In genomic region chr1:82287776-82288325, GRCm38 (mm10) we compare ENCODE assay signal across 8 mouse cellular contexts. TPM values are rescaled to one million over a fixed set of nuclear protein-coding genes. Genes with fewer than 3 reads are reported as not detected.
DNase-seq lines count a peak whose midpoint lies in the region; ATAC-seq lines count a peak whose summit lies in the region.
"Had no signal": no experiment of that assay in that cellular context is flagged by ENCODE, and none has a peak within 500 bp of the region (broad histone marks: within the 10 kb centered on the region; RNA-seq: fewer than 3 reads in every experiment).

No protein-coding gene starts in this region.

- H3K4me2 ChIP-seq in neural tube, embryonic 11.5 days (ENCODE audit: low read depth) = peak overlapping the region; percentile 91
- peak overlapping the region; percentile 59 for H3K4me2 ChIP-seq in intestine, embryonic 14.5 days (ENCODE audit: low read length)
- peak overlapping the region; percentile 76 for H3K4me2 ChIP-seq in midbrain, embryonic 16.5 days (ENCODE audit: low read length)

- DNase-seq in neural tube, embryonic 11.5 days (ENCODE audit: low spot score) = no peak
- no peak for DNase-seq in neural tube, embryonic 10.5 days (ENCODE audit: extremely low spot score, low spot score)
- peak; percentile 24 for DNase-seq in gastrocnemius, postnatal 10 days
- no peak for DNase-seq in intestine, embryonic 14.5 days (ENCODE audit: low spot score)
- no peak for DNase-seq in layer of hippocampus, adult 9-10 months (ENCODE audit: low spot score)
- DNase-seq in embryo, embryonic 11 days = no peak

- peaks cover 8% of the 10 kb centered on the region for H3K36me3 ChIP-seq in neural tube, embryonic 11.5 days (ENCODE audit: control insufficient read depth, insufficient read depth, low read length)
- 0 out of 2 replicates have a peak, but pooled peaks cover 4% of the 10 kb centered on the region for H3K36me3 ChIP-seq in intestine, embryonic 14.5 days (ENCODE audit: control insufficient read depth, insufficient read depth, low read length)
- H3K36me3 ChIP-seq in midbrain, embryonic 16.5 days (ENCODE audit: control insufficient read depth, insufficient read depth, low read length) = peaks cover 5% of the 10 kb centered on the region

- peaks cover 33% of the 10 kb centered on the region for H3K4me1 ChIP-seq in neural tube, embryonic 11.5 days (ENCODE audit: control insufficient read depth, insufficient read depth, low read length)
- H3K4me1 ChIP-seq in intestine, embryonic 14.5 days (replicated peaks; ENCODE audit: control insufficient read depth, insufficient read depth, low read length) = peaks cover 35% of the 10 kb centered on the region
- H3K4me1 ChIP-seq in midbrain, embryonic 16.5 days (ENCODE audit: control insufficient read depth, insufficient read depth, low read length) = peaks cover 46% of the 10 kb centered on the region

- H3K27me3 ChIP-seq in neural tube, embryonic 11.5 days (ENCODE audit: control insufficient read depth, insufficient read depth, low read length) = no peaks in the 10 kb centered on the region
- 0 out of 2 replicates have a peak, but pooled peaks cover 2% of the 10 kb centered on the region for H3K27me3 ChIP-seq in intestine, embryonic 14.5 days (replicated peaks; ENCODE audit: control insufficient read depth, insufficient read depth, low read length)
- H3K27me3 ChIP-seq in midbrain, embryonic 16.5 days (ENCODE audit: control insufficient read depth, insufficient read depth, low read depth, low read length) = no peaks in the 10 kb centered on the region

- H3K9ac ChIP-seq in neural tube, embryonic 11.5 days (ENCODE audit: low read length) = peak overlapping the region; percentile 32; the same call in 1 of the 2 replicates
- no peak overlapping the region for H3K9ac ChIP-seq in intestine, embryonic 14.5 days (ENCODE audit: low read length)
- no peak overlapping the region for H3K9ac ChIP-seq in midbrain, embryonic 16.5 days (ENCODE audit: low read depth, low read length)

- 91% methylated on average over 16 of the region's 16 CpGs for WGBS in neural tube, embryonic 11.5 days
- WGBS in intestine, embryonic 14.5 days = 96% methylated on average over 16 of the region's 16 CpGs
- 92% methylated on average over 16 of the region's 16 CpGs for WGBS in midbrain, embryonic 16.5 days

- no peaks in the 10 kb centered on the region for H3K9me3 ChIP-seq in neural tube, embryonic 11.5 days (ENCODE audit: control insufficient read depth, low read length)
- H3K9me3 ChIP-seq in intestine, embryonic 14.5 days (ENCODE audit: control insufficient read depth, low read length) = no peaks in the 10 kb centered on the region
- no peaks in the 10 kb centered on the region for H3K9me3 ChIP-seq in midbrain, embryonic 16.5 days (replicated peaks; ENCODE audit: control insufficient read depth, low read length, poor library complexity, severe bottlenecking)

- H3K4me3 ChIP-seq in neural tube, embryonic 11.5 days (ENCODE audit: low read depth, low read length) = peak overlapping the region; percentile 42
- peak overlapping the region; percentile 41; the same call in 1 of the 2 replicates for H3K4me3 ChIP-seq in intestine, embryonic 14.5 days (ENCODE audit: low read depth, low read length)
- H3K4me3 ChIP-seq in midbrain, embryonic 16.5 days (ENCODE audit: low read depth, low read length) = no peak overlapping the region

- no peak for ATAC-seq in neural tube, embryonic 11.5 days (ENCODE audit: insufficient read depth, low FRiP score, low TSS enrichment)
- ATAC-seq in intestine, embryonic 14.5 days (replicated peaks; ENCODE audit: low FRiP score, low TSS enrichment, low read depth) = no peak
- ATAC-seq in midbrain, embryonic 16.5 days = no peak

- H3K27ac ChIP-seq in neural tube, embryonic 11.5 days (ENCODE audit: low read depth, low read length) = no peak overlapping the region
- no peak overlapping the region for H3K27ac ChIP-seq in intestine, embryonic 14.5 days (ENCODE audit: low read depth)
- H3K27ac ChIP-seq in midbrain, embryonic 16.5 days (ENCODE audit: low read length) = no peak overlapping the region

RNA-seq across cellular contexts. Expression of gene Irs1, which starts 3.4 kb away (rescaled TPM):
- 11.5 TPM in 2 replicates for polyA plus RNA-seq in neural tube, embryonic 11.5 days (2014; fragmentation: Nextera tagmentation; extraction: Ambion mirVana)
- total RNA-seq in gastrocnemius, postnatal 10 days (2021) = 10 to 100 TPM; 62.4 to 76.2 TPM
- 3.9 and 4.0 TPM in 2 replicates for polyA plus RNA-seq in intestine, embryonic 14.5 days (2014; fragmentation: Nextera tagmentation; extraction: Ambion mirVana)
- 7.9 and 8.9 TPM in 2 replicates for polyA plus RNA-seq in midbrain, embryonic 16.5 days (2015; fragmentation: Nextera tagmentation; extraction: Ambion mirVana)

RNA-seq across cellular contexts. Expression of gene Rhbdd1, which starts 28.4 kb away (rescaled TPM):
- polyA plus RNA-seq in neural tube, embryonic 11.5 days (2014; fragmentation: Nextera tagmentation; extraction: Ambion mirVana) = 7.9 and 10.3 TPM in 2 replicates
- 10 to 100 TPM; 12.2 to 13.2 TPM for total RNA-seq in gastrocnemius, postnatal 10 days (2021)
- 5.3 and 6.8 TPM in 2 replicates for polyA plus RNA-seq in intestine, embryonic 14.5 days (2014; fragmentation: Nextera tagmentation; extraction: Ambion mirVana)
- 3.8 and 4.5 TPM in 2 replicates for polyA plus RNA-seq in midbrain, embryonic 16.5 days (2015; fragmentation: Nextera tagmentation; extraction: Ambion mirVana)

RNA-seq across cellular contexts. Expression of gene Gm9747, which starts 54.9 kb away (rescaled TPM):
- polyA plus RNA-seq in neural tube, embryonic 11.5 days (2014; fragmentation: Nextera tagmentation; extraction: Ambion mirVana) = 32.4 and 36.1 TPM in 2 replicates
- total RNA-seq in gastrocnemius, postnatal 10 days (2021) = not detected
- polyA plus RNA-seq in intestine, embryonic 14.5 days (2014; fragmentation: Nextera tagmentation; extraction: Ambion mirVana) = 13.0 and 14.2 TPM in 2 replicates
- polyA plus RNA-seq in midbrain, embryonic 16.5 days (2015; fragmentation: Nextera tagmentation; extraction: Ambion mirVana) = 24.8 and 26.0 TPM in 2 replicates
- total RNA-seq: adrenal gland, adult 18-20 months had no signal
